Mouse (Mus musculus) limb, embryonic 13.5 days (tissue): ENCODE measurements around the gene Cdk6. TPM values are rescaled to one million over a fixed set of nuclear protein-coding genes. Genes with fewer than 3 reads are reported as not detected.
A peak's percentile ranks its signal among the peaks of the same experiment; 100 is the strongest.

Source experiments
- ATAC-seq: fragments of 200-750 bp; cut with Nextera tagmentation; 2 replicates; pipeline ENCODE4 v1.8.0; 2017; ENCODE audit warnings: low read depth, moderate number of reproducible peaks, moderate TSS enrichment; ENCODE audit not compliant: low FRiP score
- H3K27ac ChIP-seq: fragments of 300-500 bp; sonication (generic); 2 replicates; pipeline ENCODE4 v1.5.1; 2015; ENCODE audit warnings: inconsistent platforms, mild to moderate bottlenecking, moderate library complexity
- H3K27me3 ChIP-seq: fragments of 300-500 bp; sonication (generic); 2 replicates; pipeline ENCODE4 v1.6.1; 2015; ENCODE audit warnings: mild to moderate bottlenecking, inconsistent platforms
- H3K36me3 ChIP-seq: fragments of 300-500 bp; sonication (generic); 2 replicates; pipeline ENCODE4 v1.6.1; 2015; ENCODE audit warnings: inconsistent platforms, mild to moderate bottlenecking, moderate library complexity
- H3K4me1 ChIP-seq: fragments of 300-500 bp; sonication (generic); 2 replicates; pipeline ENCODE4 v1.6.1; 2015; ENCODE audit warnings: inconsistent platforms
- H3K4me2 ChIP-seq: fragments of 300-500 bp; sonication (generic); replicated peaks from 2 replicates; pipeline ENCODE4 v1.6.1; 2015; ENCODE audit warnings: inconsistent platforms, mild to moderate bottlenecking, moderate library complexity
- H3K4me3 ChIP-seq: fragments of 300-500 bp; sonication (generic); 2 replicates; pipeline ENCODE4 v1.5.1; 2015; ENCODE audit warnings: moderate library complexity, mild to moderate bottlenecking, inconsistent platforms
- H3K9ac ChIP-seq: fragments of 300-500 bp; sonication (generic); 2 replicates; pipeline ENCODE4 v1.6.1; 2015; ENCODE audit warnings: mild to moderate bottlenecking, inconsistent platforms
- H3K9me3 ChIP-seq: fragments of 300-500 bp; sonication (generic); 2 replicates; pipeline ENCODE4 v1.6.1; 2016; ENCODE audit warnings: inconsistent platforms
- WGBS: fragments of 180-500 bp; shearing (Covaris S2); methylation state at CpG from one replicate; pipeline ENCODE4 v1.1.7; 2015; 5-methylcytosine and 5-hydroxymethylcytosine counted together
- polyA plus RNA-seq: library from polyadenylated mRNA; unstranded; fragments of >200 nt; fragmentation: Nextera tagmentation; extraction: Ambion mirVana; gene quantifications from 2 replicates; pipeline ENCODE4 v1.2.1, GENCODE M21; 2015

Gene Cdk6
- polyA plus RNA-seq, 1 experiment from 2014 or later, result 27.7 TPM

DNA sequence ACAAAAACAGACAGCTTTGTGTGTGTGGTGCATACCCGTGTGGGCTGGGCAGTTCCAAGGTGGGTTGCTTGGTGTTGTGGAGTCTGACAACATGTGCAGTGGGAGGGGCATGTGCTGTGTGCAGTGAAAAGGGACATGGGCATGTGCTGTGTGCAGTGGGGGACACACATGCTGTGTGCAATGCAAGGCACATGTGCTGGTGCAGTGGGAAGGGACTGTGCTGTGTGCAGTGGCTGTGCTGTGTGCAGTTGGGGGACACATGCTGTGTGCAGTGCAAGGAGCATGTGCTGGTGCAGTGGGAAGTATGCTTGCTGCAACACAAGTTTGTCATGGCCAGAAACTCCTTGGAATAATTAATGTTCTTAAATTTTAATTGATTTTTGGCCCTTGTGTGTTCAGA is 43.8 kb downstream of the Cdk6 start:
- ATAC-seq, result peak; percentile 61

DNA sequence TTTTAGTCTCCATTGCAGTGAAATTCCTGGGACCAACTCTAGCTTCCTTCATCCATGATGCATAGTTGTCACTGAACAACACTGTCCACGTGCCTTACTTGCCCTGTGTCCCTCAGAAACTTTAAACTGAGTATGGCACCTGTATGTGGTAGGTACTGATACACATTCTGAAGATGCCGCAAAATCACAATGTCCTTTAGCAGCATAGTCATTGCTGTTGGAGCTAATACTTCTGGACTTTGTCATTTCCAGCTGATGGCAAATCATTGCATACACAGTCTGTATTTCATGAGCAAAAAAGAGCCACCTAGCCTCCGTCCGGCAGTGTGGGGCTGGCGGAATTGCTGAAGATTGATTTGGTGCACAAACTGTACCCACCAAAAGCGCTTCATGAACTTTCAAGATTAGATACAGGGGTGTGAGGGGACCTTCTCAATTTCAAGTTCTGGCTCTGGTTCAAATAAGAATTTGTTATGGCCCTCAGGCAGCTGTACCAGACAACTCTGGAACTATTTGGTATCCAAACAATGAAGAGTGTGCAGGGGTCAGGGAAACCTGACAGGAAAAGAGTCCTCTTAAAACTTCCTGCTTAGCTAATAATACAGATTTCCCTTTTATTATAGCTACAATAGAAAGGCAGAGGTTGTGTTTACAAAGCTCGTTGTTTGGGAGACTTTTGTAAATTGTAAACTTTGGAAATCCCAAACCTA is 44.9 kb downstream of the Cdk6 start:
- Histone ChIP-seq H3K27ac (no peak overlapping the region), H3K9ac (no peak overlapping the region), H3K36me3 (peaks cover 5% of the 10 kb centered on the region), H3K9me3 (no peaks in the 10 kb centered on the region), H3K4me2 (no peak overlapping the region), H3K27me3 (no peaks in the 10 kb centered on the region), H3K4me1 (peaks cover 25% of the 10 kb centered on the region), H3K4me3 (no peak overlapping the region)
- WGBS, result 63% methylated on average over 7 of the region's 7 CpGs
- ATAC-seq, result no peak

More for the DNA sequence above, 43.8 kb downstream of the Cdk6 start:
- 51% methylated on average over 1 of the region's 1 CpGs for WGBS
- Histone ChIP-seq H3K27ac (no peak overlapping the region), H3K36me3 (no peaks in the 10 kb centered on the region), H3K4me2 (no peak overlapping the region), H3K27me3 (no peaks in the 10 kb centered on the region), H3K9me3 (no peaks in the 10 kb centered on the region), H3K4me1 (peaks cover 25% of the 10 kb centered on the region), H3K9ac (no peak overlapping the region), H3K4me3 (no peak overlapping the region)

DNA sequence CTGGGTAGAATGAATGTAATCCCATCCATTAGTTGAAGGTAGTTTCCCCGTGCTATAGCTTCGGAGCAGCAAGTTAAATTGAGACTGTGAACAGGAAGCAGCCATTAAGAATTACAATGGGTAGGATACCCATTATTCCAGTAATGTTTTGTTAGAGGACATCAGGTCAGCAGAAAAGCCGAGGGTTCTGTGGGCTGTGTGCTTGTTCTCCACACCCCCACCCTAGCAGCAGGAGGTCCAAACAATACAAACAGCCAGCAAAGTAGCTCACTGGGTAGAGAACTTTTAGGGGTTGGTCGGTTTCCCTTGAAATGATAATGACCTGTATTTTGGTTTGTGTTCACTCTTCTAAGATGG is 45.4 kb downstream of the Cdk6 start:
- H3K9ac ChIP-seq, result no peak overlapping the region
- no peaks in the 10 kb centered on the region for H3K9me3 ChIP-seq
- H3K36me3 ChIP-seq, result peaks cover 7% of the 10 kb centered on the region
- ATAC-seq, result no peak
- H3K27me3 ChIP-seq, result no peaks in the 10 kb centered on the region
- H3K4me3 ChIP-seq, result no peak overlapping the region
- WGBS, result 24% methylated on average over 4 of the region's 4 CpGs
- peaks cover 25% of the 10 kb centered on the region for H3K4me1 ChIP-seq
- H3K27ac ChIP-seq, result no peak overlapping the region
- no peak overlapping the region for H3K4me2 ChIP-seq

DNA sequence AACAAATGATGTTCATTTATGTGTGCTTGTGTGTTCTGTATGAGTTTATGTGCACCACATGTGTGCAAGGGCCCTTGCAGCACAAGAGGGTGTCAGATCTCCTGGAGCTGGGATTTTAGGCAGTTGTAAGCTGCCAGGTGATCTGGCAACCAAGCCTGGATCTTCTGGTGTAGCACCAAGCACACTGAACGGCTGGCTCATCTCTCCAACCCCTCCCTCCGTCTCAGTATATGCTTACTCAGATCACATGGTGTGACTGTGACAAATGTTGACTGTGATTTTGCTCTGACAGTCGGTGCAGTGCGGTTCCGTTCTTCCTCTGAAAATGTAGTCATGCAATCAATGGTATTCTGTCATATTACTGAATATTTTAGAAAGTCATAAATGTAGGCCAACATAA is 45.9 kb downstream of the Cdk6 start:
- no peak for ATAC-seq
- Histone ChIP-seq H3K4me1 (peaks cover 25% of the 10 kb centered on the region), H3K9me3 (no peaks in the 10 kb centered on the region), H3K27ac (no peak overlapping the region), H3K36me3 (peaks cover 7% of the 10 kb centered on the region), H3K27me3 (no peaks in the 10 kb centered on the region), H3K4me2 (no peak overlapping the region), H3K4me3 (no peak overlapping the region), H3K9ac (no peak overlapping the region)
- WGBS, result 72% methylated on average over 5 of the region's 5 CpGs

DNA sequence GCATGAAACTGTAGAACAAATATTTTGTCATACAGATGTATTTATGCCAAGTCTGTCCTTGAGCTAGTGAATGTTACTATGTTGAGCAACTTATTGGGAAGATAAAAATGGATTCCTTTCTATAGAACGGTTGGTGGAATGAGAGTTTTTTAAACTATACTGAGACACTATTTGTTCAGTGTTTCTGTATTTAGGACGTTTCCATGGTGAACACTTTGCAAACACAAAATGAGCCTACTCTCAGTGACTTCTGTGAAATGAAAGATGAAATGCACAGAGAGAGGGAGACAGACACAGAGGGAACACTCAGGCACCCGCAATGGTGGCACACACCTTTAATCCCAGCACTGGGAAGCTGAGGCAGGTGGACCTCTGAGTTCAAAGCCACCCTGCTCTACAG is 51.6 kb downstream of the Cdk6 start:
- Histone ChIP-seq H3K36me3 (peaks cover 7% of the 10 kb centered on the region), H3K4me3 (no peak overlapping the region), H3K27ac (no peak overlapping the region), H3K9ac (no peak overlapping the region), H3K4me2 (no peak overlapping the region), H3K9me3 (no peaks in the 10 kb centered on the region), H3K27me3 (no peaks in the 10 kb centered on the region), H3K4me1 (no peaks in the 10 kb centered on the region)
- 86% methylated on average over 3 of the region's 3 CpGs for WGBS
- no peak for ATAC-seq

DNA sequence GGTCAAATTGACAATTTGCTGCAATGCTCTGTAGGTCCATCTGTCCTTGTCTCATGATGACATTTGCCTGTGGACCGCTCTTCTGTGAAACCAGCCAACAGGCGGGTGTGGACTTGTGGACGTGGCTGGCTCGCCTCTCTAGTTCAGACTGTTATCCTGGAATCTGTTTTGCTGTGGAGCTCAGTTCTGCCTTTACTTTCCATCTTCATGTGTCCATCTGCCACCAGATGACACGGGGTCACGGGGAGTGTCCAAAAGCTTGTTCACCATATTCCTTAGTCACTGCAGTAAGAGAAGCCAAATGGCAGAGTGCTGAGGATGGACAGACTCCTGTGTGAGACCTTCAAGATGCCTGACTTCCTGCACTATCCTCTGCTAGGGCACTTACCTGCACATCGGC is 52.9 kb downstream of the Cdk6 start:
- Histone ChIP-seq H3K4me1 (no peaks in the 10 kb centered on the region), H3K9ac (no peak overlapping the region), H3K27me3 (no peaks in the 10 kb centered on the region), H3K4me2 (no peak overlapping the region), H3K4me3 (no peak overlapping the region), H3K27ac (no peak overlapping the region), H3K36me3 (peaks cover 7% of the 10 kb centered on the region), H3K9me3 (no peaks in the 10 kb centered on the region)
- WGBS, result 93% methylated on average over 7 of the region's 7 CpGs
- ATAC-seq, result no peak

DNA sequence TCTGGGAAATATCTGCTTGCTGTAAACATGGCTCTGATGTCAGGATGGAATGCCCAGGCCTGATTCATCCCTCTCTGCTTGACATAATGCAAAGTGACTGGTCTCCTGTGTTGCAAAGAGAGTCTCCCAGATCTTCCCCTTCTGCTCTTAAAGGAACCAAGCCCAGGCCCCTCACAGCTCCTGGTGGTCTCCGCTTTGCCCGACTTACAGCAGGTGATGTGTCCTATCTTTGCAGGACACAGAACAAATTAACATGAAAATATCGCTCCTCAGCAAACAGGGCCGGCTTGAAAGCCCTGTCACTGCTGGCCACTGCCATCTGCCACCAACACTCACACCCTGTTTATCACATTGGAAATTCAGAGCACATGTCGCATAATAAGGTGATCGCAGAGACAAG is 53.7 kb downstream of the Cdk6 start:
- Histone ChIP-seq H3K36me3 (peaks cover 7% of the 10 kb centered on the region), H3K27ac (no peak overlapping the region), H3K9me3 (no peaks in the 10 kb centered on the region), H3K27me3 (no peaks in the 10 kb centered on the region), H3K9ac (no peak overlapping the region), H3K4me3 (no peak overlapping the region), H3K4me2 (no peak overlapping the region), H3K4me1 (peaks cover 5% of the 10 kb centered on the region)
- WGBS, result 66% methylated on average over 6 of the region's 6 CpGs
- no peak for ATAC-seq

DNA sequence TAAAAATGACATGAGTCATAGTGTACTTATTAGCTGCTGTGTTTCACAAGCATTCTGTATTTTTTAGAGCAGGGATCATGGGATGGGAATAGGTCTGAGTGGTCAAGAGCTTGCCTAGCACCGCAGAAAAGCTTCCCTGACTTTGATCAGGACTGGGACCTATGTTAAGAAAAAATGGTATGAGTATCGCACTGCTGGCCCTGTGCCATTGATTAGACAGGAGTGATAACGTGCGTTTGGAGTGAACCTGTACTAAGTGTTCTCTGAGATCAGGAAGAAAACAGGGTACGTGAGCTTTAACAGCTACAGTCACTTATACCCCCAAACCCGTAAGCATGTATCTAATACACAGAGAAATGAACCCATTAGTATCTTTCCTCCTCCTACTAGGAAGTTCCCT is 54.9 kb downstream of the Cdk6 start:
- WGBS, result 92% methylated on average over 6 of the region's 6 CpGs

DNA sequence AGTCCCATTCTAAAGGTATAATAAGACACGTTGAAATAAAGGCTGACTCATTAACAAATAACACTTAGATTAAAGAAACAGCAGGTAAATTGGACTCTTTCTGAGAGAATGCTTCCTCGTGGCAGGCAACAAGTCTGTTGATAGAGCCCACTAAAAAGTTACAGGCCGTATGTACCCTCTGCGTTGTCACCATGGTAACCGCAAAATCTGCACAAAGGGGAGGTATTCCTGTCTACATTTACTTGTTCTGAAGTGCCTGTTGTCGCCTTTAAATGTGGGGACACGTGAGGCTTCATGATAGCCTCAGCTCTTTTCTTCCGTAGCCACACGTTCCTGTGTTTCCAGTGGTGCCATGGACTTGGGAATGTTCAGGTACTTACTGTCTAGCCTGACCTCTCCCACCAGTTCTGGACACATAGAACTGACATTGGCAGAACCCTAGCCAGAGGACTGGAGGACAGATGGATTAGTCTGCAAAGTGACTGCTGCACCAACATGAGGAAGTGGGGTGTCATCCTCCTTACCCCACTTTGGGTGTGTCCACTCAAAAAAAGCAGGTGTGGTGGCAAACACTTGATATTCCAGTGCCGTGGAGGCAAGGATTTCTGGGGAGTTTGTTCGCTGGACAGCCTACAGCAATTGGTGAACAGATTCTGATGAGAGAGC is 55.8 kb downstream of the Cdk6 start:
- H3K4me1 ChIP-seq, result peaks cover 9% of the 10 kb centered on the region
- ATAC-seq, result no peak
- H3K4me2 ChIP-seq, result no peak overlapping the region
- H3K27ac ChIP-seq, result no peak overlapping the region
- WGBS, result 81% methylated on average over 11 of the region's 11 CpGs
- no peak overlapping the region for H3K4me3 ChIP-seq
- no peaks in the 10 kb centered on the region for H3K36me3 ChIP-seq
- H3K9me3 ChIP-seq, result no peaks in the 10 kb centered on the region
- no peaks in the 10 kb centered on the region for H3K27me3 ChIP-seq
- H3K9ac ChIP-seq, result no peak overlapping the region

More for the DNA sequence above, 54.9 kb downstream of the Cdk6 start:
- peaks cover 2% of the 10 kb centered on the region; the same call in 1 of the 2 replicates for H3K36me3 ChIP-seq
- no peak overlapping the region for H3K9ac ChIP-seq
- H3K4me3 ChIP-seq, result no peak overlapping the region
- H3K27ac ChIP-seq, result no peak overlapping the region
- no peak for ATAC-seq
- no peaks in the 10 kb centered on the region for H3K9me3 ChIP-seq
- H3K27me3 ChIP-seq, result no peaks in the 10 kb centered on the region
- H3K4me1 ChIP-seq, result peaks cover 9% of the 10 kb centered on the region
- no peak overlapping the region for H3K4me2 ChIP-seq

DNA sequence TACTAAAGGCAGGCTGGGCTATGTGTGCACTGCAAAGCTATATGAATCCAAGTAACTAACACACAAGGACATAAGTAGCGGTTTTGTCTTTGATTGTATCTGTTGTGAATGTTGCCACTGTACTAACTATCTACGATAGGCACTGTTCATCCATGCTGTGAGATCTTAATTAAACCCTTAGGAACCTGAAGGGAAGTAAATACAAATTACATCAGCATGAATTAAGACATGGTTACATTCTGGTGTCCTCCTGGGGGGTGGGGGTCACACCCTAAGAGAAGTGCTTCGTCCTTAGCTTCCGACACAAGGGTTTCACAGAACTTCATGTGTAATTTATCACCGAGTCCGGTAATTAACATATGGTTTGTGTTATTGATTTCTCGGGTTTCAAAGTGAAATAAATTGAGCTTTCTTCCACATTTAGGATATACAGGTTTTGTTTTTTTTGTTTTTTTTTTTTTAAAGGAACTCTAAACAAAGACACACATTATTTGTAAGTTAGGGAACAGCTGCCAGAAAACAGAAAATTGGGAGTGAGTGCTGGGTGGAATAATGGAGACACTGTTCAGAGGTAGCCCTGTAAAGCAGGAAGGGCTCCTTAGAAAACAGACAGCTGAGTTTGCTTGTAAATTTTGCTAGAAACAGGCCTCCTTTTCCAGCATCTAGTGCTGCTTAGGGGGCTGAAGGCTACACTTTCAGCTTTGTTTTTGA is 58.7 kb downstream of the Cdk6 start:
- H3K4me2 ChIP-seq, result no peak overlapping the region
- no peaks in the 10 kb centered on the region for H3K27me3 ChIP-seq
- 17% methylated on average over 7 of the region's 7 CpGs for WGBS
- H3K4me1 ChIP-seq, result peaks cover 17% of the 10 kb centered on the region
- H3K36me3 ChIP-seq, result no peaks in the 10 kb centered on the region
- no peak overlapping the region for H3K4me3 ChIP-seq
- ATAC-seq, result peak; percentile 44; the same call in 1 of the 2 replicates
- H3K9ac ChIP-seq, result no peak overlapping the region
- no peaks in the 10 kb centered on the region for H3K9me3 ChIP-seq
- H3K27ac ChIP-seq, result peak overlapping the region; percentile 58; the same call in 1 of the 2 replicates

DNA sequence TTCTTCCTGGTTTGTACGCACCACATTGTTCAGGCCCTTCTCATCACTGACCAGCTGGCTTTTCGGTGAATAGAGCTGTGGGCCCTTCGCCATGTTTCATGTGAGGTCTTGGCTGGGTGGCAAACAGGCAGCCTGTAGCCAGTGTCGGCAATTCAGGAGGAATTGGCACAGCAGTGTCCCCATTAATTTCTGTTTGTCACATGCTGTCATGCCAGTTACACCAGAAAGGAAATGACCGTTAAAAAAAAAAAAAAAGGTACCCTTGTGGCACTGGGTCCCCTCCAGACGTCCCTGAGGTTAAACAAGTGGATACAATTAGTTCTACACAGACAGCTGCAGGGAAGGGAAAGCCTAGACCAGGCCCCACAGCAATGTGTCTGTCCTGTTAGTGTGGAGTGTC is 63.8 kb downstream of the Cdk6 start:
- Histone ChIP-seq H3K9ac (no peak overlapping the region), H3K4me2 (no peak overlapping the region; the same call in 1 of the 2 replicates), H3K27me3 (no peaks in the 10 kb centered on the region), H3K4me3 (no peak overlapping the region), H3K27ac (no peak overlapping the region), H3K9me3 (no peaks in the 10 kb centered on the region), H3K36me3 (no peaks in the 10 kb centered on the region), H3K4me1 (peaks cover 26% of the 10 kb centered on the region)
- 24% methylated on average over 6 of the region's 6 CpGs for WGBS
- no peak for ATAC-seq

DNA sequence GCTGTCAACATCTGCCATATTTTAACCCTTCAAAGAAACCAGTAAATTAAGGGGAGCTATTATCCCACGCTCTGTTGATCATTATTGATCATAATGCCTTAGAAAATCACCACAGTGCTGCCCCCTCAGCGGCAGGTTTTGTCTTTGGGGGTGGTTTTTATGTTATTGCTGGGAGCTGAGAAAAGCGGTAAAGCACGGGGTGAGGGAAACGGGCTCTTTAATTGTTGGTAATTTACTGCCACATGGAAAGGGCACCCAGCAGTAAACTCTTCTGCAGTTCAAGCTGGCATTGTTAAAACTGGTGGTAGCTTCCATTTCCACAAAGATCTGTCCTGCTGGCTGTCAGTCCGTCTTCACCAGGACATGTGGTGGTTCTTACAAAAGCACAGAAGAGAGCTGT is 64.2 kb downstream of the Cdk6 start:
- Histone ChIP-seq H3K27ac (no peak overlapping the region), H3K9ac (no peak overlapping the region), H3K4me3 (no peak overlapping the region), H3K4me2 (no peak overlapping the region), H3K4me1 (peaks cover 22% of the 10 kb centered on the region), H3K36me3 (no peaks in the 10 kb centered on the region), H3K27me3 (no peaks in the 10 kb centered on the region), H3K9me3 (no peaks in the 10 kb centered on the region)
- WGBS, result 10% methylated on average over 6 of the region's 6 CpGs
- no peak for ATAC-seq
